Comparison of ENCODE assay signal across 21 mouse cellular contexts in genomic region chr16:40692292-40692691, GRCm38 (mm10).
DNase-seq lines count a peak whose midpoint lies in the region; ATAC-seq lines count a peak whose summit lies in the region.
"Had no signal": no experiment of that assay in that cellular context is flagged by ENCODE, and none has a peak within 500 bp of the region (broad histone marks: within the 10 kb centered on the region; RNA-seq: fewer than 3 reads in every experiment).

No protein-coding gene starts in this region.

- H3K27me3 ChIP-seq in forebrain, embryonic 15.5 days, result no peaks in the 10 kb centered on the region
- H3K27me3 ChIP-seq in forebrain, embryonic 10.5 days (ENCODE audit: poor library complexity, severe bottlenecking), result no peaks in the 10 kb centered on the region
- H3K27me3 ChIP-seq: CH12.LX; embryonic facial prominence, embryonic 15.5 days; heart, embryonic 12.5 days; intestine, embryonic 15.5 days; midbrain, embryonic 12.5 days had no signal

- H3K4me3 ChIP-seq in forebrain, embryonic 15.5 days, result no peak overlapping the region
- no peak overlapping the region for H3K4me3 ChIP-seq in forebrain, embryonic 10.5 days
- H3K4me3 ChIP-seq: embryonic facial prominence, embryonic 15.5 days; heart, embryonic 12.5 days; intestine, embryonic 15.5 days; midbrain, embryonic 12.5 days had no signal

- H3K27ac ChIP-seq in forebrain, embryonic 15.5 days (replicated peaks), result 0 out of 2 replicates have a peak overlapping the region, but pooled peaks have one; percentile 18
- no peak overlapping the region for H3K27ac ChIP-seq in forebrain, embryonic 10.5 days
- H3K27ac ChIP-seq: embryonic facial prominence, embryonic 15.5 days; intestine, embryonic 15.5 days; midbrain, embryonic 12.5 days had no signal

- no peak for DNase-seq in forebrain, embryonic 10.5 days (ENCODE audit: extremely low spot score, low spot score)
- peak; percentile 59 for DNase-seq in layer of hippocampus, adult 9-11 months
- DNase-seq in layer of hippocampus, postnatal 25 days (ENCODE audit: extremely low spot score in 1 of 2, low spot score in 1 of 2), result no peak
- DNase-seq in right cerebral cortex, postnatal 10 days (ENCODE audit: low spot score in 2 of 2), result peak; percentile 27 to 30
- DNase-seq in right cerebral cortex, postnatal 25 days, result no peak
- DNase-seq in heart, adult 8-10 months (ENCODE audit: low spot score), result no peak
- DNase-seq: cerebellum, adult 11 months; embryo, embryonic 11 days; gastrocnemius, postnatal 36 days; liver; liver, postnatal 0 days; lung, postnatal 36 days; right cerebral cortex, postnatal 4 days; thymus, postnatal 4 days had no signal

- H3K9me3 ChIP-seq in forebrain, embryonic 15.5 days, result no peaks in the 10 kb centered on the region
- H3K9me3 ChIP-seq in forebrain, embryonic 10.5 days, result no peaks in the 10 kb centered on the region
- H3K9me3 ChIP-seq: embryonic facial prominence, embryonic 15.5 days; heart, embryonic 12.5 days; intestine, embryonic 15.5 days; midbrain, embryonic 12.5 days had no signal

- H3K36me3 ChIP-seq in forebrain, embryonic 15.5 days, result no peaks in the 10 kb centered on the region
- no peaks in the 10 kb centered on the region for H3K36me3 ChIP-seq in forebrain, embryonic 10.5 days (replicated peaks)
- H3K36me3 ChIP-seq: embryonic facial prominence, embryonic 15.5 days; heart, embryonic 12.5 days; intestine, embryonic 15.5 days; midbrain, embryonic 12.5 days had no signal

- WGBS in forebrain, embryonic 15.5 days, result 13% methylated on average over 2 of the region's 2 CpGs
- WGBS in forebrain, embryonic 10.5 days, result 38% methylated on average over 2 of the region's 2 CpGs

- no peak overlapping the region for H3K4me2 ChIP-seq in forebrain, embryonic 15.5 days (replicated peaks)
- H3K4me2 ChIP-seq: embryonic facial prominence, embryonic 15.5 days; heart, embryonic 12.5 days; intestine, embryonic 15.5 days; midbrain, embryonic 12.5 days had no signal

- peaks cover 9% of the 10 kb centered on the region for H3K4me1 ChIP-seq in forebrain, embryonic 15.5 days
- no peaks in the 10 kb centered on the region for H3K4me1 ChIP-seq in forebrain, embryonic 10.5 days
- H3K4me1 ChIP-seq: embryonic facial prominence, embryonic 15.5 days; heart, embryonic 12.5 days; intestine, embryonic 15.5 days; midbrain, embryonic 12.5 days had no signal

- H3K9ac ChIP-seq in forebrain, embryonic 15.5 days (replicated peaks), result no peak overlapping the region
- H3K9ac ChIP-seq: embryonic facial prominence, embryonic 15.5 days; heart, embryonic 12.5 days; intestine, embryonic 15.5 days; liver, postnatal 0 days; midbrain, embryonic 12.5 days had no signal

- ATAC-seq in forebrain, embryonic 15.5 days (replicated peaks), result peak; percentile 72
- ATAC-seq in megakaryocyte progenitor cell, adult 5-6 weeks (replicated peaks; ENCODE audit: poor library complexity), result no peak
- ATAC-seq: intestine, embryonic 15.5 days; liver, postnatal 0 days had no signal

Comparison
In these comparisons a context has a peak if more than half of its experiments do, and no peak if none do; other contexts are left out.
1. DNase-seq: peak in layer of hippocampus, adult 9-11 months (single experiment) and right cerebral cortex, postnatal 10 days (2 of 2); none in forebrain, embryonic 10.5 days (single experiment), layer of hippocampus, postnatal 25 days (0 of 2), right cerebral cortex, postnatal 25 days (single experiment) and heart, adult 8-10 months (single experiment).